Mouse (Mus musculus) forebrain, embryonic 13.5 days (tissue): ENCODE data around the gene Myl10. TPM values are rescaled to one million over a fixed set of nuclear protein-coding genes. Genes with fewer than 3 reads are reported as not detected.
"Not testable (repeated sequence)": the region's sequence is repeated elsewhere in the genome, so short reads cannot be mapped to it uniquely, and the experiment has no call there.

Experiments
- ATAC-seq: fragments of 200-750 bp; cut with Nextera tagmentation; 2 replicates; pipeline ENCODE4 v1.8.0; 2017
- H3K27ac ChIP-seq: fragments of 300-500 bp; sonication (generic); 2 replicates; pipeline ENCODE4 v1.5.1; 2015; ENCODE audit warnings: inconsistent platforms, mild to moderate bottlenecking, moderate library complexity
- H3K27me3 ChIP-seq: fragments of 300-500 bp; sonication (generic); 2 replicates; pipeline ENCODE4 v1.6.1; 2015; ENCODE audit warnings: mild to moderate bottlenecking, inconsistent platforms
- H3K36me3 ChIP-seq: fragments of 300-500 bp; sonication (generic); 2 replicates; pipeline ENCODE4 v1.6.1; 2015; ENCODE audit warnings: mild to moderate bottlenecking, inconsistent platforms; ENCODE audit not compliant: poor library complexity, severe bottlenecking
- H3K4me1 ChIP-seq: fragments of 300-500 bp; sonication (generic); 2 replicates; pipeline ENCODE4 v1.6.1; 2015; ENCODE audit warnings: inconsistent platforms
- H3K4me2 ChIP-seq: fragments of 300-500 bp; sonication (generic); 2 replicates; pipeline ENCODE4 v1.6.1; 2015; ENCODE audit warnings: inconsistent platforms, mild to moderate bottlenecking, moderate library complexity
- H3K4me3 ChIP-seq: fragments of 300-500 bp; sonication (generic); 2 replicates; pipeline ENCODE4 v1.5.1; 2015; ENCODE audit warnings: mild to moderate bottlenecking, inconsistent platforms
- H3K9ac ChIP-seq: fragments of 300-500 bp; sonication (generic); 2 replicates; pipeline ENCODE4 v1.6.1; 2015; ENCODE audit warnings: mild to moderate bottlenecking, inconsistent platforms
- H3K9me3 ChIP-seq: fragments of 300-500 bp; sonication (generic); replicated peaks from 2 replicates; pipeline ENCODE4 v1.6.1; 2016; ENCODE audit warnings: inconsistent platforms
- WGBS: fragments of 180-500 bp; shearing (Covaris S2); methylation state at CpG from one replicate; pipeline ENCODE4 v1.1.7; 2015; 5-methylcytosine and 5-hydroxymethylcytosine counted together
- polyA plus RNA-seq: library from polyadenylated mRNA; unstranded; fragments of >200 nt; fragmentation: Nextera tagmentation; extraction: Ambion mirVana; gene quantifications from 2 replicates; pipeline ENCODE4 v1.2.1, GENCODE M21; 2015

Myl10 gene
- polyA plus RNA-seq = not detected in 2 replicates

GRCm38 (mm10) chr5:136692784-136693183 is at the start of gene Myl10:
Gene Myl10 (plus strand): TSS chr5:136693146.
- no peaks in the 10 kb centered on the region for H3K27me3 ChIP-seq
- H3K4me3 ChIP-seq = no peak within 1 kb of the TSS
- H3K27ac ChIP-seq = no peak within 1 kb of the TSS
- no peaks in the 10 kb centered on the region for H3K4me1 ChIP-seq
- H3K36me3 ChIP-seq = no peaks in the 10 kb centered on the region
- no peaks in the 10 kb centered on the region; the same call in 1 of the 2 replicates for H3K9me3 ChIP-seq
- H3K9ac ChIP-seq = no peak within 1 kb of the TSS
- H3K4me2 ChIP-seq = no peak within 1 kb of the TSS
- 88% methylated on average over 4 of the region's 4 CpGs for WGBS
- ATAC-seq = no peak

GRCm38 (mm10) chr5:136646731-136647328 is 46.1 kb upstream of the Myl10 start:
- 93% methylated on average over 4 of the region's 4 CpGs for WGBS
- ATAC-seq = no peak

GRCm38 (mm10) chr5:136649071-136649470 is 43.9 kb upstream of the Myl10 start:
- Histone ChIP-seq H3K9me3 (no peaks in the 10 kb centered on the region), H3K4me1 (0 out of 2 replicates have a peak, but pooled peaks cover 4% of the 10 kb centered on the region), H3K36me3 (no peaks in the 10 kb centered on the region), H3K4me2 (no peak overlapping the region), H3K27ac (no peak overlapping the region), H3K27me3 (0 out of 2 replicates have a peak, but pooled peaks cover 7% of the 10 kb centered on the region), H3K9ac (no peak overlapping the region), H3K4me3 (no peak overlapping the region)
- ATAC-seq = no peak
- 38% methylated on average over 5 of the region's 5 CpGs for WGBS

More at GRCm38 (mm10) chr5:136646731-136647328, 46.1 kb upstream of the Myl10 start:
- Histone ChIP-seq H3K27ac (no peak overlapping the region), H3K4me2 (no peak overlapping the region), H3K4me3 (no peak overlapping the region), H3K27me3 (0 out of 2 replicates have a peak, but pooled peaks cover 7% of the 10 kb centered on the region), H3K9me3 (no peaks in the 10 kb centered on the region), H3K4me1 (0 out of 2 replicates have a peak, but pooled peaks cover 4% of the 10 kb centered on the region), H3K36me3 (no peaks in the 10 kb centered on the region), H3K9ac (no peak overlapping the region)

- no peak for ATAC-seq
- Histone ChIP-seq H3K27me3 (0 out of 2 replicates have a peak, but pooled peaks cover 7% of the 10 kb centered on the region), H3K27ac (no peak overlapping the region), H3K4me1 (0 out of 2 replicates have a peak, but pooled peaks cover 4% of the 10 kb centered on the region), H3K36me3 (no peaks in the 10 kb centered on the region), H3K9ac (no peak overlapping the region), H3K4me3 (no peak overlapping the region), H3K9me3 (no peaks in the 10 kb centered on the region), H3K4me2 (no peak overlapping the region)
- 87% methylated on average over 5 of the region's 5 CpGs for WGBS
These were observed 43.3 kb upstream of the Myl10 start for GRCm38 (mm10) chr5:136649655-136650054.

- Histone ChIP-seq H3K27me3 (no peaks in the 10 kb centered on the region; the same call in 1 of the 2 replicates), H3K9ac (no peak overlapping the region), H3K27ac (no peak overlapping the region), H3K36me3 (no peaks in the 10 kb centered on the region), H3K4me2 (no peak overlapping the region), H3K4me1 (no peaks in the 10 kb centered on the region), H3K9me3 (no peaks in the 10 kb centered on the region), H3K4me3 (no peak overlapping the region)
- ATAC-seq = no peak
These were observed 38.5 kb upstream of the Myl10 start for GRCm38 (mm10) chr5:136654481-136654880.

- H3K9me3 ChIP-seq = no peaks in the 10 kb centered on the region
- no peak overlapping the region for H3K27ac ChIP-seq
- no peak overlapping the region for H3K4me2 ChIP-seq
- no peak overlapping the region for H3K9ac ChIP-seq
- H3K27me3 ChIP-seq = no peaks in the 10 kb centered on the region; the same call in 1 of the 2 replicates
- no peak overlapping the region for H3K4me3 ChIP-seq
- 83% methylated on average over 10 of the region's 10 CpGs for WGBS
- ATAC-seq = no peak
- H3K36me3 ChIP-seq = no peaks in the 10 kb centered on the region
- no peaks in the 10 kb centered on the region for H3K4me1 ChIP-seq
These were observed 36.0 kb upstream of the Myl10 start for GRCm38 (mm10) chr5:136656830-136657395.

GRCm38 (mm10) chr5:136660721-136661120 is 32.2 kb upstream of the Myl10 start:
- not testable (repeated sequence) for H3K36me3 ChIP-seq, H3K9ac ChIP-seq, H3K27me3 ChIP-seq, H3K4me1 ChIP-seq, ATAC-seq, H3K9me3 ChIP-seq, H3K4me2 ChIP-seq, H3K4me3 ChIP-seq, H3K27ac ChIP-seq
- WGBS = 69% methylated on average over 5 of the region's 5 CpGs

GRCm38 (mm10) chr5:136662281-136662680 is 30.7 kb upstream of the Myl10 start:
- no peaks in the 10 kb centered on the region for H3K27me3 ChIP-seq
- no peak overlapping the region for H3K4me2 ChIP-seq
- no peak overlapping the region for H3K9ac ChIP-seq
- H3K27ac ChIP-seq = no peak overlapping the region
- 79% methylated on average over 10 of the region's 10 CpGs for WGBS
- H3K9me3 ChIP-seq = no peaks in the 10 kb centered on the region
- H3K36me3 ChIP-seq = no peaks in the 10 kb centered on the region
- H3K4me3 ChIP-seq = no peak overlapping the region
- H3K4me1 ChIP-seq = no peaks in the 10 kb centered on the region
- ATAC-seq = no peak

- no peak overlapping the region for H3K9ac ChIP-seq
- no peaks in the 10 kb centered on the region for H3K9me3 ChIP-seq
- H3K27me3 ChIP-seq = no peaks in the 10 kb centered on the region
- no peak overlapping the region for H3K4me3 ChIP-seq
- 63% methylated on average over 1 of the region's 1 CpGs for WGBS
- H3K4me2 ChIP-seq = no peak overlapping the region
- no peak overlapping the region for H3K27ac ChIP-seq
- no peak for ATAC-seq
- no peaks in the 10 kb centered on the region for H3K4me1 ChIP-seq
- no peaks in the 10 kb centered on the region for H3K36me3 ChIP-seq
These were observed 30.1 kb upstream of the Myl10 start for GRCm38 (mm10) chr5:136662822-136663221.

GRCm38 (mm10) chr5:136664497-136664896 is 28.4 kb upstream of the Myl10 start:
- Histone ChIP-seq H3K36me3 (no peaks in the 10 kb centered on the region), H3K27me3 (no peaks in the 10 kb centered on the region), H3K4me1 (no peaks in the 10 kb centered on the region), H3K9me3 (no peaks in the 10 kb centered on the region), H3K9ac (no peak overlapping the region), H3K4me2 (no peak overlapping the region), H3K4me3 (no peak overlapping the region), H3K27ac (no peak overlapping the region)
- whole genome bisulfite sequencing = 5% methylated on average over 9 of the region's 9 CpGs
- no peak for ATAC-seq

- WGBS = 89% methylated on average over 18 of the region's 18 CpGs
- ATAC-seq = no peak
- H3K4me3 ChIP-seq = no peak overlapping the region
These were observed 16.5 kb upstream of the Myl10 start for GRCm38 (mm10) chr5:136676315-136677030.

GRCm38 (mm10) chr5:136678840-136679348 is 14.1 kb upstream of the Myl10 start:
- Histone ChIP-seq H3K4me3 (no peak overlapping the region), H3K27ac (no peak overlapping the region), H3K36me3 (no peaks in the 10 kb centered on the region), H3K4me2 (no peak overlapping the region), H3K27me3 (no peaks in the 10 kb centered on the region), H3K4me1 (no peaks in the 10 kb centered on the region), H3K9ac (no peak overlapping the region), H3K9me3 (no peaks in the 10 kb centered on the region; the same call in 1 of the 2 replicates)
- no peak for ATAC-seq
- 68% methylated on average over 6 of the region's 6 CpGs for WGBS

More at GRCm38 (mm10) chr5:136676315-136677030, 16.5 kb upstream of the Myl10 start:
- Histone ChIP-seq H3K4me2 (no peak overlapping the region), H3K27me3 (no peaks in the 10 kb centered on the region), H3K4me1 (no peaks in the 10 kb centered on the region), H3K9me3 (no peaks in the 10 kb centered on the region; the same call in 1 of the 2 replicates), H3K27ac (no peak overlapping the region), H3K36me3 (no peaks in the 10 kb centered on the region), H3K9ac (no peak overlapping the region)
